Comparison of ENCODE assay signal across 10 mouse cellular contexts in genomic region chr10:127721671-127722418, GRCm38 (mm10). TPM values are rescaled to one million over a fixed set of nuclear protein-coding genes. Genes with fewer than 3 reads are reported as not detected.
DNase-seq lines count a peak whose midpoint lies in the region; ATAC-seq lines count a peak whose summit lies in the region.
"Had no signal": no experiment of that assay in that cellular context is flagged by ENCODE, and none has a peak within 500 bp of the region (broad histone marks: within the 10 kb centered on the region; RNA-seq: fewer than 3 reads in every experiment).

No protein-coding gene starts in this region.

- peak; percentile 56 for DNase-seq in kidney, postnatal 10 days
- no peak for DNase-seq in kidney, adult 9 months
- peak; percentile 19 for DNase-seq in embryonic facial prominence, embryonic 14.5 days (ENCODE audit: low spot score)
- DNase-seq in hindbrain, embryonic 10.5 days (ENCODE audit: low spot score) = peak; percentile 19
- no peak for DNase-seq in thymus, postnatal 10 days (ENCODE audit: low spot score in 2 of 2)
- DNase-seq in thymus, postnatal 36 days = no peak
- no peak for DNase-seq in gastrocnemius, postnatal 25 days

- H3K9ac ChIP-seq in embryonic facial prominence, embryonic 14.5 days (ENCODE audit: low read depth, low read length) = peak overlapping the region; percentile 46; the same call in 1 of the 2 replicates
- peak overlapping the region; percentile 13; the same call in 1 of the 2 replicates for H3K9ac ChIP-seq in midbrain, embryonic 15.5 days

- no peaks in the 10 kb centered on the region for H3K36me3 ChIP-seq in embryonic facial prominence, embryonic 14.5 days (ENCODE audit: control insufficient read depth, insufficient read depth, low read length)
- no peaks in the 10 kb centered on the region for H3K36me3 ChIP-seq in hindbrain, embryonic 10.5 days
- H3K36me3 ChIP-seq in midbrain, embryonic 15.5 days (replicated peaks) = no peaks in the 10 kb centered on the region

- H3K27me3 ChIP-seq in embryonic facial prominence, embryonic 14.5 days (replicated peaks; ENCODE audit: control insufficient read depth, insufficient read depth, low read length) = peaks cover 11% of the 10 kb centered on the region; the same call in 1 of the 2 replicates
- H3K27me3 ChIP-seq in hindbrain, embryonic 10.5 days (ENCODE audit: insufficient read depth, poor library complexity, severe bottlenecking) = peaks cover 55% of the 10 kb centered on the region
- H3K27me3 ChIP-seq in midbrain, embryonic 15.5 days (replicated peaks) = no peaks in the 10 kb centered on the region; the same call in 1 of the 2 replicates

- peaks cover 12% of the 10 kb centered on the region for H3K4me1 ChIP-seq in embryonic facial prominence, embryonic 14.5 days (ENCODE audit: control insufficient read depth, insufficient read depth, low read length)
- H3K4me1 ChIP-seq in hindbrain, embryonic 10.5 days (replicated peaks) = peaks cover 49% of the 10 kb centered on the region
- H3K4me1 ChIP-seq in midbrain, embryonic 15.5 days = peaks cover 26% of the 10 kb centered on the region

- 11% methylated on average over 16 of the region's 20 CpGs for WGBS in embryonic facial prominence, embryonic 14.5 days
- 17% methylated on average over 20 of the region's 20 CpGs for WGBS in hindbrain, embryonic 10.5 days
- WGBS in midbrain, embryonic 15.5 days = 14% methylated on average over 20 of the region's 20 CpGs

- peak overlapping the region; percentile 49 for H3K4me2 ChIP-seq in embryonic facial prominence, embryonic 14.5 days (ENCODE audit: low read depth, low read length)
- H3K4me2 ChIP-seq in midbrain, embryonic 15.5 days = peak overlapping the region; percentile 36

- ATAC-seq in embryonic facial prominence, embryonic 14.5 days (ENCODE audit: low read depth) = no peak; the same call in 1 of the 2 replicates
- ATAC-seq in midbrain, embryonic 15.5 days (replicated peaks) = peak; percentile 74

- H3K9me3 ChIP-seq in embryonic facial prominence, embryonic 14.5 days (ENCODE audit: control insufficient read depth, low read length) = no peaks in the 10 kb centered on the region
- no peaks in the 10 kb centered on the region for H3K9me3 ChIP-seq in hindbrain, embryonic 10.5 days
- no peaks in the 10 kb centered on the region for H3K9me3 ChIP-seq in midbrain, embryonic 15.5 days

- H3K27ac ChIP-seq in embryonic facial prominence, embryonic 14.5 days (replicated peaks; ENCODE audit: low read depth, low read length) = no peak overlapping the region
- peak overlapping the region; percentile 66 for H3K27ac ChIP-seq in hindbrain, embryonic 10.5 days
- peak overlapping the region; percentile 39 for H3K27ac ChIP-seq in midbrain, embryonic 15.5 days

- peak overlapping the region; percentile 11; the same call in 1 of the 2 replicates for H3K4me3 ChIP-seq in embryonic facial prominence, embryonic 14.5 days (ENCODE audit: low read depth, low read length)
- peak overlapping the region; percentile 36 for H3K4me3 ChIP-seq in hindbrain, embryonic 10.5 days
- no peak overlapping the region for H3K4me3 ChIP-seq in midbrain, embryonic 15.5 days

RNA-seq across cellular contexts. Expression of gene Tac2, which starts 2.4 kb away (rescaled TPM):
- 0.54 TPM in 1 of 2 replicates, not detected in the other for polyA plus RNA-seq in embryonic facial prominence, embryonic 14.5 days (2014; fragmentation: Nextera tagmentation; extraction: Ambion mirVana)
- not detected in 2 replicates for polyA plus RNA-seq in hindbrain, embryonic 10.5 days (2016; fragmentation: Nextera tagmentation; extraction: Ambion mirVana)
- polyA plus RNA-seq in midbrain, embryonic 15.5 days (2015; fragmentation: Nextera tagmentation; extraction: Ambion mirVana) = 0.36 TPM in 1 of 2 replicates, not detected in the other
- not detected for total RNA-seq in gastrocnemius, postnatal 25 days (2021)
- total RNA-seq: CH12.LX; neutrophil, adult 5-6 weeks had no signal

RNA-seq across cellular contexts. Expression of gene Myo1a, which starts 16.9 kb away (rescaled TPM):
- polyA plus RNA-seq in embryonic facial prominence, embryonic 14.5 days (2014; fragmentation: Nextera tagmentation; extraction: Ambion mirVana) = 0.75 and 1.2 TPM in 2 replicates
- 0.37 and 0.51 TPM in 2 replicates for polyA plus RNA-seq in hindbrain, embryonic 10.5 days (2016; fragmentation: Nextera tagmentation; extraction: Ambion mirVana)
- 0.25 and 0.46 TPM in 2 replicates for polyA plus RNA-seq in midbrain, embryonic 15.5 days (2015; fragmentation: Nextera tagmentation; extraction: Ambion mirVana)
- total RNA-seq in gastrocnemius, postnatal 25 days (2021) = under 1 TPM; 0.10 to 0.21 TPM

RNA-seq across cellular contexts. Expression of gene Zbtb39, which starts 17.5 kb away (rescaled TPM):
- polyA plus RNA-seq in embryonic facial prominence, embryonic 14.5 days (2014; fragmentation: Nextera tagmentation; extraction: Ambion mirVana) = 3.1 and 3.7 TPM in 2 replicates
- 4.4 and 4.7 TPM in 2 replicates for polyA plus RNA-seq in hindbrain, embryonic 10.5 days (2016; fragmentation: Nextera tagmentation; extraction: Ambion mirVana)
- polyA plus RNA-seq in midbrain, embryonic 15.5 days (2015; fragmentation: Nextera tagmentation; extraction: Ambion mirVana) = 4.0 and 4.2 TPM in 2 replicates
- 1 to 10 TPM; 4.8 to 5.3 TPM for total RNA-seq in gastrocnemius, postnatal 25 days (2021)

RNA-seq across cellular contexts. Expression of gene Gpr182, which starts 29.7 kb away (rescaled TPM):
- 0.63 and 0.67 TPM in 2 replicates for polyA plus RNA-seq in embryonic facial prominence, embryonic 14.5 days (2014; fragmentation: Nextera tagmentation; extraction: Ambion mirVana)
- polyA plus RNA-seq in hindbrain, embryonic 10.5 days (2016; fragmentation: Nextera tagmentation; extraction: Ambion mirVana) = 0.43 and 0.52 TPM in 2 replicates
- 1.2 and 1.8 TPM in 2 replicates for polyA plus RNA-seq in midbrain, embryonic 15.5 days (2015; fragmentation: Nextera tagmentation; extraction: Ambion mirVana)
- under 1 TPM; 0.20 to 0.62 TPM for total RNA-seq in gastrocnemius, postnatal 25 days (2021)
- total RNA-seq: CH12.LX had no signal

RNA-seq across cellular contexts. Expression of gene Rdh1, which starts 37.7 kb away (rescaled TPM):
- 0.10 and 0.11 TPM in 2 replicates for polyA plus RNA-seq in embryonic facial prominence, embryonic 14.5 days (2014; fragmentation: Nextera tagmentation; extraction: Ambion mirVana)
- polyA plus RNA-seq in hindbrain, embryonic 10.5 days (2016; fragmentation: Nextera tagmentation; extraction: Ambion mirVana) = not detected in 2 replicates
- not detected in 2 replicates for polyA plus RNA-seq in midbrain, embryonic 15.5 days (2015; fragmentation: Nextera tagmentation; extraction: Ambion mirVana)
- under 1 TPM; 0.05 to 0.08 TPM for total RNA-seq in gastrocnemius, postnatal 25 days (2021)
- total RNA-seq: CH12.LX had no signal

Comparison
In these comparisons a context has a peak if more than half of its experiments do, and no peak if none do; other contexts are left out.
1. DNase-seq: peak in kidney, postnatal 10 days (single experiment), embryonic facial prominence, embryonic 14.5 days (single experiment) and hindbrain, embryonic 10.5 days (single experiment); none in kidney, adult 9 months (single experiment), thymus, postnatal 10 days (0 of 2), thymus, postnatal 36 days (0 of 2) and gastrocnemius, postnatal 25 days (single experiment).